Mouse (Mus musculus): ENCODE measurements around the gene Gstm7. TPM values are rescaled to one million over a fixed set of nuclear protein-coding genes. Genes with fewer than 3 reads are reported as not detected.
"Not testable (repeated sequence)": the region's sequence is repeated elsewhere in the genome, so short reads cannot be mapped to it uniquely, and the experiment has no call there.

Gstm7 gene
- polyA plus RNA-seq, 1 experiment: not detected

DNA sequence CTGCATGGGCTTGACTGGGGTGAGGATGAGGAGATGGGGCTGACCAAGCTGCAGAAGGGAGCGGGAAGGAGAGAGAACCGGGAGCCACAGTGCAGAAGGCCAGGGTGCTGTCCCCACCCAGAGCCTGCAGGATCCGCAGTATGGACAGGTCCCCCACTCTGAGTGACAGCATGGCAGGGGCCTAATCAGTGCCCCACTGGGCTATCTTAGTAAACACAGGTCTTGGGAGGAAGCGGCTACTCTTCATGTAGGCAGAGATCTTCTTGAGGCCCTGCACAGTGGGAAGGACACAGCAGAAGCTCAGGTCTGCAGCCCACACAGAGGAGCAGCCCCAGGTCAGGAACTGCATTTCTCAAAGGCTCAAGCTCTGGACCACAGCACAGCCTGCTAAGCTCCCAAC, 32.4 kb upstream of the Gstm7 start:
- Histone ChIP-seq H3K4me1 (peaks cover 28% of the 10 kb centered on the region), H3K27me3 (replicated peaks) (peaks cover 39% of the 10 kb centered on the region), H3K9me3 (no peaks in the 10 kb centered on the region), H3K4me3 (replicated peaks) (peak overlapping the region; percentile 81), H3K36me3 (replicated peaks; ENCODE audit: low read length) (no peaks in the 10 kb centered on the region)
- TF ChIP-seq FLI1 (IDR thresholded peaks at IDR 0.05; ENCODE audit: low read length) (no peak), GATA1 (IDR thresholded peaks at IDR 0.05; ENCODE audit: borderline replicate concordance, low read length) (no peak)

- not testable (repeated sequence) for H3K36me3 ChIP-seq (replicated peaks; ENCODE audit: low read length); H3K4me1 ChIP-seq; H3K4me3 ChIP-seq (replicated peaks); H3K9me3 ChIP-seq
- peaks cover 51% of the 10 kb centered on the region for H3K27me3 ChIP-seq (replicated peaks)
These were observed 23.6 kb upstream of the Gstm7 start for GRCm38 (mm10) chr3:107955260-107955659.

GRCm38 (mm10) chr3:107953906-107954305, 22.3 kb upstream of the Gstm7 start:
- H3K4me3 ChIP-seq (replicated peaks): no peak overlapping the region
- H3K9me3 ChIP-seq: peaks cover 3% of the 10 kb centered on the region; the same call in 1 of the 2 replicates
- H3K36me3 ChIP-seq (replicated peaks; ENCODE audit: low read length): no peaks in the 10 kb centered on the region
- TF ChIP-seq FLI1 (IDR thresholded peaks at IDR 0.05; ENCODE audit: low read length) (no peak), GATA1 (IDR thresholded peaks at IDR 0.05; ENCODE audit: borderline replicate concordance, low read length) (no peak)
- H3K27me3 ChIP-seq (replicated peaks): peaks cover 50% of the 10 kb centered on the region
- peaks cover 9% of the 10 kb centered on the region for H3K4me1 ChIP-seq

DNA sequence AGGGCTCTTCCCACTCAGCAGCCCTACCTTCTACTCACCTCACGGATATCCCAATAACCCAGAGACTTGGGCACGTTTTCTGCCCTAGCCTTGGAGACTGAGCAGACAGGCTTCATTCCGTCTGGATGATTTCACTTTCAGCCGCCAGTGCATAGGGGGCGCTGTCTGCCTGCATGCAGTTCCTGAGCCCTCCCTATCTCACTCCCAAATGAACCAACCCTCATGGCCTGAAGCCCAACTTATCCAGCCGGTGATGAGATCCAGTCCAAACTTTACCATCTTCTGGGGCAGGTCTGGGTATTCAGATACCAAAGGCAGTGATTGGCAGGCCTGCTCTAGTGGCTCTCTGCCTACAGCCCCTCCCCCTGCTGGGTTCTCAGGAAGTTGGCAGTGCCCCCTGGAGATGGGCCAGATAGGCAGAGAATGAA, 21.7 kb upstream of the Gstm7 start:
- H3K36me3 ChIP-seq (replicated peaks; ENCODE audit: low read length): no peaks in the 10 kb centered on the region
- TF ChIP-seq FLI1 (IDR thresholded peaks at IDR 0.05; ENCODE audit: low read length) (no peak), GATA1 (IDR thresholded peaks at IDR 0.05; ENCODE audit: borderline replicate concordance, low read length) (no peak)
- H3K9me3 ChIP-seq: peaks cover 4% of the 10 kb centered on the region; the same call in 1 of the 2 replicates
- H3K4me1 ChIP-seq: peaks cover 8% of the 10 kb centered on the region
- H3K4me3 ChIP-seq (replicated peaks): no peak overlapping the region
- peaks cover 48% of the 10 kb centered on the region for H3K27me3 ChIP-seq (replicated peaks)

- H3K36me3 ChIP-seq (replicated peaks; ENCODE audit: low read length): no peaks in the 10 kb centered on the region
- no peak overlapping the region for H3K4me3 ChIP-seq (replicated peaks)
- H3K9me3 ChIP-seq: peaks cover 4% of the 10 kb centered on the region; the same call in 1 of the 2 replicates
- no peak for TF ChIP-seq GATA1 (IDR thresholded peaks at IDR 0.05; ENCODE audit: borderline replicate concordance, low read length)
- no peak for TF ChIP-seq FLI1 (IDR thresholded peaks at IDR 0.05; ENCODE audit: low read length)
- H3K4me1 ChIP-seq: peaks cover 7% of the 10 kb centered on the region
- H3K27me3 ChIP-seq (replicated peaks): peaks cover 53% of the 10 kb centered on the region
These were observed 18.9 kb upstream of the Gstm7 start for GRCm38 (mm10) chr3:107950531-107950930.

DNA sequence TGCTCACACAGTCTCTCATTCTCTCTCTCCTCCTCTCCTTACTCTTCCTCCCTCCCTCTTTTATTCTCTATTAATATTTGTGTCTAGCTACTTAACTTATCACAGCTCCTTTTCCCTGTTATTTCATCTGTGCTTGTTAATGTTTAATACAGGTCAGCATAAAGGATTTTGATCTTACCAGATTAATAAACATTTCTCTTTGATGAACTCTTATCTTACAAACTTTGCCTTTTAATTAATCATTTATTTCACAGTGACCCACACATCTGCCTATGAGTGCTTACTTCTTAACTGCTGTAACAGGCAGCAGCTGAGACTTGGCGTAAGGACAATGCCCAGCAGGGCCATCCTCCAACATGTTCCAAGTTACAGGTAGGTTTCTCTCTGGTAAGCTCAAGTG, 17.8 kb upstream of the Gstm7 start:
- H3K4me3 ChIP-seq (replicated peaks); H3K9me3 ChIP-seq; H3K36me3 ChIP-seq (replicated peaks; ENCODE audit: low read length); H3K4me1 ChIP-seq: not testable (repeated sequence)
- peaks cover 64% of the 10 kb centered on the region for H3K27me3 ChIP-seq (replicated peaks)

DNA sequence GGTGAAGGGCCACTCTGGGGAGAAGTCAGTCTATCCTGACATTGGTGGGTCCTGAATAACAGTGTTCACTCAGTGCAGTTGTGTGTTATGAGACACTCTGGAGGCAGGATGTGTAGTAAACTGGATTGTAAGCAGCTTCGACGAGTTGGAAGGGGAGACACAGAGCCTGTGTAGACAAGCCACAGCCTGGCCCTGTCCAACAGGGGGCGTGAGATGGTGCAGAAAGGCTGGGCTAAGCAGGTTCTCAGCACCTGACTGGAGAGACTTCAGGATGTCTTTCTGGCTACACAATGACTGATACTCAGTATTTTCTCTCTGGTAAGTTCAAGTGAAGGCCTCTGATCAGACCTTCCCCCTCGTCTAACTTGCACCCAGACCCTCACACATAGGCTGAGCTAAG, 14.1 kb upstream of the Gstm7 start:
- Histone ChIP-seq H3K4me3 (replicated peaks) (no peak overlapping the region), H3K4me1 (no peaks in the 10 kb centered on the region), H3K27me3 (replicated peaks) (peaks cover 68% of the 10 kb centered on the region), H3K36me3 (replicated peaks; ENCODE audit: low read length) (no peaks in the 10 kb centered on the region), H3K9me3 (peaks cover 14% of the 10 kb centered on the region)
- no peak for TF ChIP-seq GATA1 (IDR thresholded peaks at IDR 0.05; ENCODE audit: borderline replicate concordance, low read length)
- no peak for TF ChIP-seq FLI1 (IDR thresholded peaks at IDR 0.05; ENCODE audit: low read length)

- Histone ChIP-seq H3K27me3 (replicated peaks) (peaks cover 67% of the 10 kb centered on the region), H3K9me3 (peaks cover 14% of the 10 kb centered on the region), H3K4me3 (replicated peaks) (no peak within 1 kb of the TSS), H3K4me1 (peaks cover 12% of the 10 kb centered on the region), H3K36me3 (replicated peaks; ENCODE audit: low read length) (no peaks in the 10 kb centered on the region)
- TF ChIP-seq FLI1 (IDR thresholded peaks at IDR 0.05; ENCODE audit: low read length) (no peak), GATA1 (IDR thresholded peaks at IDR 0.05; ENCODE audit: borderline replicate concordance, low read length) (no peak)
These were observed 11.8 kb upstream of the Gstm7 start, which contains the start of gene Gstm6 for GRCm38 (mm10) chr3:107943239-107943990. Gstm6 (minus strand) TSS chr3:107943749.

DNA sequence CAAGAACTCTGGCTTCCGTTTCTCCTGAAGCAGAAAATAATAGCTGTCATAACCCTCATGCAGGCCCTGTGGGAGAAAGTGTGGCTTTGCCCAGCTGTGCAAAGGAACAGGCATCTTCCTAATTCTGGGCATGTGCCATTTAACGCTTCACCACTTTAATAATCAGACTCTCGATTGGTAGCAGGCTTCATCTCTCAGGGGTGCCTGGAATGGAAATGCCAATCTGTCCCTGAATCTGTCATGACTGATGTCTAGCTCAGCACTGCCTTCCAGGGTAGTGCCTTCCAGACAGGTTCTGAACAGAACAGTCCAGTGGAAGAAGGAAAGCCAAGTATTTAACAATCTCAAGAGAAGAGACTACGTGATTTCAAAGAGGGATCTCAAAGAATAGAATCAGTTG, 9.6 kb upstream of the Gstm7 start:
- peaks cover 68% of the 10 kb centered on the region for H3K27me3 ChIP-seq (replicated peaks)
- H3K4me1 ChIP-seq: peaks cover 12% of the 10 kb centered on the region
- TF ChIP-seq GATA1 (IDR thresholded peaks at IDR 0.05; ENCODE audit: borderline replicate concordance, low read length): no peak
- no peak for TF ChIP-seq FLI1 (IDR thresholded peaks at IDR 0.05; ENCODE audit: low read length)
- H3K36me3 ChIP-seq (replicated peaks; ENCODE audit: low read length): no peaks in the 10 kb centered on the region
- H3K4me3 ChIP-seq (replicated peaks): no peak overlapping the region
- H3K9me3 ChIP-seq: peaks cover 10% of the 10 kb centered on the region

GRCm38 (mm10) chr3:107940524-107940923, 8.9 kb upstream of the Gstm7 start:
- Histone ChIP-seq H3K4me3 (replicated peaks) (no peak overlapping the region), H3K4me1 (peaks cover 16% of the 10 kb centered on the region), H3K9me3 (peaks cover 10% of the 10 kb centered on the region), H3K36me3 (replicated peaks; ENCODE audit: low read length) (no peaks in the 10 kb centered on the region), H3K27me3 (replicated peaks) (peaks cover 70% of the 10 kb centered on the region)
- TF ChIP-seq GATA1 (IDR thresholded peaks at IDR 0.05; ENCODE audit: borderline replicate concordance, low read length) (no peak), FLI1 (IDR thresholded peaks at IDR 0.05; ENCODE audit: low read length) (no peak)
